Mouse (Mus musculus) limb, embryonic 11.5 days (tissue): ENCODE results near the gene Stat5b. TPM values are rescaled to one million over a fixed set of nuclear protein-coding genes. Genes with fewer than 3 reads are reported as not detected.

Experiments used
- ATAC-seq: fragments of 200-750 bp; cut with Nextera tagmentation; 2 replicates; pipeline ENCODE4 v1.8.0; 2017; ENCODE audit warnings: low read depth; ENCODE audit not compliant: insufficient number of reproducible peaks, low FRiP score, low TSS enrichment
- DNase-seq: peaks from one replicate; pipeline ENCODE4 v3.0.0-alpha.2; 2015; ENCODE audit warnings: low spot score
- H3K27ac ChIP-seq: fragments of 300-500 bp; sonication (generic); replicated peaks from 2 replicates; pipeline ENCODE4 v1.5.1; 2014; ENCODE audit warnings: low read depth, mild to moderate bottlenecking, low read length
- H3K27me3 ChIP-seq: fragments of 300-500 bp; sonication (generic); 2 replicates; pipeline ENCODE4 v1.6.1; 2014; ENCODE audit warnings: mild to moderate bottlenecking, low read length, mixed read lengths; ENCODE audit not compliant: control insufficient read depth, insufficient read depth
- H3K36me3 ChIP-seq: fragments of 300-500 bp; sonication (generic); 2 replicates; pipeline ENCODE4 v1.6.1; 2014; ENCODE audit warnings: mild to moderate bottlenecking, low read length, moderate library complexity, mixed read lengths; ENCODE audit not compliant: control insufficient read depth, insufficient read depth
- H3K4me1 ChIP-seq: fragments of 300-500 bp; sonication (generic); 2 replicates; pipeline ENCODE4 v1.6.1; 2014; ENCODE audit warnings: low read length, mixed read lengths; ENCODE audit not compliant: control insufficient read depth, insufficient read depth
- H3K4me2 ChIP-seq: fragments of 300-500 bp; sonication (generic); 2 replicates; pipeline ENCODE4 v1.6.1; 2014; ENCODE audit warnings: low read depth, mild to moderate bottlenecking, moderate library complexity; ENCODE audit not compliant: severe bottlenecking
- H3K4me3 ChIP-seq: fragments of 300-500 bp; sonication (generic); 2 replicates; pipeline ENCODE4 v1.5.1; 2014; ENCODE audit warnings: low read depth, low read length
- H3K9ac ChIP-seq: fragments of 300-500 bp; sonication (generic); 2 replicates; pipeline ENCODE4 v1.6.1; 2014; ENCODE audit warnings: mild to moderate bottlenecking, low read length
- H3K9me3 ChIP-seq: fragments of 300-500 bp; sonication (generic); 2 replicates; pipeline ENCODE4 v1.6.1; 2016; ENCODE audit warnings: low read length; ENCODE audit not compliant: control insufficient read depth
- WGBS: fragments of 180-500 bp; shearing (Covaris S2); extraction: QIAGEN DNeasy Blood & Tissue Kit; methylation state at CpG from one replicate; pipeline ENCODE4 v1.1.7; 2014; 5-methylcytosine and 5-hydroxymethylcytosine counted together
- polyA plus RNA-seq: library from polyadenylated mRNA; unstranded; fragments of >200 nt; fragmentation: Nextera tagmentation; extraction: Ambion mirVana; gene quantifications from 2 replicates; pipeline ENCODE4 v1.2.1, GENCODE M21; 2014

Gene Stat5b
- polyA plus RNA-seq, 1 experiment from 2014 or later: 16.9 TPM

DNA sequence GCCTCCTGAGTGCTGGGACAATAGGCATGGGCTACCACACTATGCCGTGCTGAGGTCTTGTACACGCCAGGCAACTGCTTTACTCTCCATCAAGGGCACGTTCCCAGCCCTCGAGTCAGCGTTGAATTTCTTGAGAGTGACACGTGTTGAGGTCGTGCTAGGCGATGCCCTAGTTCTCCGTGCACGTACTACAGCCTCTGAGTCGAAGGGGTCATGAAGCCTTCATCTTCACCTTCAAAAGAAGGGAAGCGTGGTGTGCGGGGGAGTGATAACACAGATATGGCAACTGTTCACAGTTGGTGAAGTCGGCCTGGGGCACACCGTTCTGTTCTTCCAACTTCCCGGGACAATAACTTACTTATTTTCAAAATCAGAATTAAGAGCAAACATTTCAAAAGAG, 30.9 kb downstream of the Stat5b start:
- Histone ChIP-seq H3K4me3 (no peak overlapping the region), H3K27me3 (no peaks in the 10 kb centered on the region), H3K4me1 (peaks cover 15% of the 10 kb centered on the region), H3K36me3 (no peaks in the 10 kb centered on the region), H3K4me2 (no peak overlapping the region), H3K27ac (no peak overlapping the region), H3K9ac (no peak overlapping the region), H3K9me3 (no peaks in the 10 kb centered on the region)
- peak; percentile 48 for DNase-seq
- no peak for ATAC-seq
- WGBS: 55% methylated on average over 16 of the region's 16 CpGs

DNA sequence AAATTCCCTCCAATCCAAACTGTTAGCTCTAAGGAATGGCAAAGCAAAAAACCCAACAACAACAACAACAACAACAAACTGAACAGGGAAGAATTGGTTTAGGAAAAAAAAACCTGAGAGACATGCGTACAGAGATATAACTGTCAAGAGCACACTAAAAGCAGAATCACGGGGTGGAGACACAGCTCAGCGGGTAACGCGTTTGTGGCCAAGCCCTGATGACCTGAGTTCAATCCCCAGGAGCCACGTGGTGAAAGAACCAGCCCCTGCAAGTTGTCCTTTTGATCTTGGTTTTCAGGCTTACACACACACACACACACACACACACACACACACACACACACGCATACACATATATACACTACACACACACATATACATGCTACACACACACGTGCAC, 31.5 kb downstream of the Stat5b start:
- Histone ChIP-seq H3K4me3 (no peak overlapping the region), H3K27ac (no peak overlapping the region), H3K36me3 (no peaks in the 10 kb centered on the region), H3K27me3 (no peaks in the 10 kb centered on the region), H3K9me3 (no peaks in the 10 kb centered on the region), H3K4me2 (no peak overlapping the region), H3K4me1 (peaks cover 18% of the 10 kb centered on the region), H3K9ac (no peak overlapping the region)
- no peak for DNase-seq
- 47% methylated on average over 8 of the region's 8 CpGs for WGBS
- no peak for ATAC-seq

GRCm38 (mm10) chr11:100818359-100819012, 32.0 kb downstream of the Stat5b start:
- Histone ChIP-seq H3K9me3 (no peaks in the 10 kb centered on the region), H3K27me3 (no peaks in the 10 kb centered on the region), H3K4me3 (no peak overlapping the region), H3K4me1 (peaks cover 18% of the 10 kb centered on the region), H3K27ac (no peak overlapping the region), H3K36me3 (no peaks in the 10 kb centered on the region), H3K9ac (no peak overlapping the region), H3K4me2 (no peak overlapping the region)
- 86% methylated on average over 15 of the region's 15 CpGs for WGBS
- no peak for DNase-seq
- no peak for ATAC-seq

- H3K36me3 ChIP-seq: no peaks in the 10 kb centered on the region
- 52% methylated on average over 9 of the region's 9 CpGs for WGBS
- ATAC-seq (no peak), DNase-seq (no peak)
- peaks cover 18% of the 10 kb centered on the region for H3K4me1 ChIP-seq
- no peak overlapping the region for H3K27ac ChIP-seq
- H3K4me2 ChIP-seq: no peak overlapping the region
- no peaks in the 10 kb centered on the region for H3K9me3 ChIP-seq
- no peaks in the 10 kb centered on the region for H3K27me3 ChIP-seq
- no peak overlapping the region for H3K9ac ChIP-seq
- no peak overlapping the region for H3K4me3 ChIP-seq
These were observed 33.2 kb downstream of the Stat5b start for GRCm38 (mm10) chr11:100817311-100817710.

DNA sequence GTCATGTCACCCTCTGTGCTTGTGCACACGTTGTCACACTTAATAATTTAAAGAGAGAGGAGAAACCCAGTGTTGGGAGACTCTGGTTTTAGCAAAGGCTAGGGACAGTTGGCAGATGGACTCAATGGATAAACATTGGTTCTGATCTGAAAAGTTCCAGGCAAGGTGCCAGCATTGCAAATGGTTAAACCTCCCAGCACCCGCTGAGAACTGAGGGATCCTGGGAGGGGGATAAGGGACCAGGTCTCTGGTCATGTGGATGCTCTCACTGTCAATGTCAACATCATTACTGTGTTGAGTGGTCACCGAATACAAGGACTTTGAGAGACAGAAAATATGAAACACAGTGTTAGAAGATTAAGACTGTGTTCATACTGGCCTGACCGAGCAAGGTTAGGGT, 33.7 kb downstream of the Stat5b start:
- no peak for DNase-seq
- WGBS: 79% methylated on average over 4 of the region's 4 CpGs

DNA sequence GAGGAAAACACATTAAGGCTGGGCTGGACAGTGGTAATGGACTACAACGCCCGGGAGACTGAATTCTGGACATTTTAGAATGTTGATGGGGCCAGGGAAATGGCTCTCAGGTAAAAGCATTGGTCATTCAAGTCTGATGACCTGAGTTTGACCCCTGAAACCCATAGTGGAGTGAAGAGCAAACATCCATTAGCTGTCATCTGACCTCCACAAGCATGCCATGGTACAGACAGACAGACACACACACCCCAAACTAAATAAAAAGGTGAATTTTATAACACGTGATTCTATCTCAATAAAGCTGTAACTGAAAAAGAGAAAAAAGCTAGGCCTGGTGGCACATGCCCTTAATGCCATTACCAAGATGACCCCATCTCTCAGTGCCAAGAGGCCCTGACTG, 34.2 kb downstream of the Stat5b start:
- Histone ChIP-seq H3K9me3 (no peaks in the 10 kb centered on the region), H3K36me3 (no peaks in the 10 kb centered on the region), H3K4me2 (no peak overlapping the region), H3K9ac (no peak overlapping the region), H3K27me3 (no peaks in the 10 kb centered on the region), H3K4me1 (peaks cover 18% of the 10 kb centered on the region), H3K27ac (no peak overlapping the region), H3K4me3 (no peak overlapping the region)
- WGBS: 77% methylated on average over 3 of the region's 3 CpGs
- DNase-seq (no peak), ATAC-seq (no peak)

More for the DNA sequence above, 33.7 kb downstream of the Stat5b start:
- no peaks in the 10 kb centered on the region for H3K9me3 ChIP-seq
- no peaks in the 10 kb centered on the region for H3K36me3 ChIP-seq
- no peaks in the 10 kb centered on the region for H3K27me3 ChIP-seq
- no peak overlapping the region for H3K4me2 ChIP-seq
- H3K9ac ChIP-seq: no peak overlapping the region
- H3K4me1 ChIP-seq: peaks cover 18% of the 10 kb centered on the region
- no peak overlapping the region for H3K4me3 ChIP-seq
- H3K27ac ChIP-seq: no peak overlapping the region
- ATAC-seq: no peak

GRCm38 (mm10) chr11:100814498-100814897, 36.0 kb downstream of the Stat5b start:
- no peak for ATAC-seq
- no peak overlapping the region for H3K27ac ChIP-seq
- H3K27me3 ChIP-seq: no peaks in the 10 kb centered on the region
- H3K9me3 ChIP-seq: no peaks in the 10 kb centered on the region
- peaks cover 11% of the 10 kb centered on the region for H3K4me1 ChIP-seq
- DNase-seq: peak; percentile 53
- no peak overlapping the region for H3K9ac ChIP-seq
- H3K4me2 ChIP-seq: 0 out of 2 replicates have a peak overlapping the region, but pooled peaks have one; percentile 12
- no peak overlapping the region for H3K4me3 ChIP-seq
- H3K36me3 ChIP-seq: no peaks in the 10 kb centered on the region; the same call in 1 of the 2 replicates
- WGBS: 60% methylated on average over 13 of the region's 13 CpGs

- Histone ChIP-seq H3K36me3 (no peaks in the 10 kb centered on the region; the same call in 1 of the 2 replicates), H3K9ac (no peak overlapping the region), H3K4me1 (0 out of 2 replicates have a peak, but pooled peaks cover 3% of the 10 kb centered on the region), H3K27me3 (no peaks in the 10 kb centered on the region), H3K4me3 (no peak overlapping the region), H3K9me3 (no peaks in the 10 kb centered on the region), H3K27ac (peak overlapping the region; percentile 23), H3K4me2 (no peak overlapping the region)
- ATAC-seq: no peak
- DNase-seq: no peak
- 92% methylated on average over 2 of the region's 2 CpGs for WGBS
These were observed 39.4 kb downstream of the Stat5b start for GRCm38 (mm10) chr11:100811132-100811531.

- ATAC-seq: 0 out of 2 replicates have a peak, but pooled peaks have one; percentile 54
- peak; percentile 62 for DNase-seq
- Histone ChIP-seq H3K4me3 (no peak overlapping the region), H3K9ac (no peak overlapping the region), H3K4me1 (0 out of 2 replicates have a peak, but pooled peaks cover 3% of the 10 kb centered on the region), H3K9me3 (no peaks in the 10 kb centered on the region), H3K27ac (peak overlapping the region; percentile 23), H3K27me3 (no peaks in the 10 kb centered on the region), H3K36me3 (no peaks in the 10 kb centered on the region; the same call in 1 of the 2 replicates), H3K4me2 (no peak overlapping the region)
- 66% methylated on average over 9 of the region's 9 CpGs for WGBS
These were observed 40.0 kb downstream of the Stat5b start for GRCm38 (mm10) chr11:100810516-100810915.
